Mouse (Mus musculus) ES-Bruce4 (cell line): Measurements from ENCODE around the gene Rdh1.

Experiments used
- CTCF ChIP-seq: IDR thresholded peaks from one replicate; pipeline ENCODE4 v1.8.1; 2011; ENCODE audit warnings: low read depth, low read length
- POLR2A ChIP-seq: IDR thresholded peaks from one replicate; pipeline ENCODE4 v1.8.1; 2011; ENCODE audit warnings: low read length; ENCODE audit not compliant: insufficient read depth

DNA sequence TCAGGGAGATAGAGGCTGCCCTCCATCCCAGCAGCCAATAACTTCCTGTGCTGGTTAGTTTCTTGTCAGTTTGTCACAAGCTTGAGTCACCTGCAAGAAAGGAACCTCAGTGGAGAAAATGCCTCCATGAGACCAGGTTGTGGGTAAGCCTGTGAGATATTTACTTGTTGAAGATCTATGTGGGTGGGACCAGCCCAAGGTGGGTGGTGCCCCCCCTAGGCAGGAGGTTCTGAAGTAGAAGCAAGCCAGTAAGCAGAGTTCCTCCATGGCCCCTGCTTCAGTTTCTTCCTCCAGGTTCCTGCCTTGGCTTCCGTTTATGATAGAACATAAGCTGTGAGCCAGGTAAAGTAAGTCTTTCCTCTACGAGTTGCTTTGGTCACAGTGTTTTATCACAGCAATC, 23.3 kb upstream of the Rdh1 start:
- TF ChIP-seq POLR2A (no peak), CTCF (no peak)
